Mouse (Mus musculus) layer of hippocampus, postnatal 25 days (tissue): ENCODE data around the gene Gsg1. TPM values are rescaled to one million over a fixed set of nuclear protein-coding genes. Genes with fewer than 3 reads are reported as not detected.

ENCODE experiments used
- total RNA-seq, 2 experiments: library from RNA; stranded (reverse); gene quantifications; 2 replicates each; pipeline ENCODE4 v1.2.3; 2021

The Gsg1 gene
- total RNA-seq, 2 experiments from 2014 or later: not detected

Other genes with a start within 250 kb of the Gsg1 start
- gene Ddx47, start 242.7 kb downstream of the Gsg1 start, total RNA-seq: 10 to 100 TPM; 54.8 to 55.6 TPM
- not detected for gene Gprc5a, start 188.7 kb downstream of the Gsg1 start, total RNA-seq
- not detected for gene Gprc5d, start 136.1 kb downstream of the Gsg1 start, total RNA-seq
- gene Fam234b, start 56.4 kb downstream of the Gsg1 start, total RNA-seq: 100 to 1,000 TPM; 156 to 157 TPM
- 10 to 100 TPM; 68.8 to 86.0 TPM for gene Hebp1, start 56.3 kb downstream of the Gsg1 start, total RNA-seq
- gene Pbp2, start 56.1 kb upstream of the Gsg1 start, total RNA-seq: not detected
- 1 to 10 TPM; 2.4 to 2.5 TPM for gene Emp1, start 108.2 kb upstream of the Gsg1 start, total RNA-seq